Mouse (Mus musculus) layer of hippocampus, postnatal 14 days (tissue): ENCODE measurements around the gene Sec1. TPM values are rescaled to one million over a fixed set of nuclear protein-coding genes. Genes with fewer than 3 reads are reported as not detected.

Experiments
- DNase-seq, 2 experiments: peaks; one replicate each; pipeline ENCODE4 v3.0.0; 2021 to 2022; ENCODE audit warnings: low spot score in 2 of 2, mixed read lengths in 1 of 2
- total RNA-seq, 2 experiments: library from RNA; stranded (reverse); gene quantifications; 2 replicates each; pipeline ENCODE4 v1.2.3; 2021

The Sec1 gene
- total RNA-seq, 2 experiments from 2014 or later: 0.24 to 0.41 TPM

DNA sequence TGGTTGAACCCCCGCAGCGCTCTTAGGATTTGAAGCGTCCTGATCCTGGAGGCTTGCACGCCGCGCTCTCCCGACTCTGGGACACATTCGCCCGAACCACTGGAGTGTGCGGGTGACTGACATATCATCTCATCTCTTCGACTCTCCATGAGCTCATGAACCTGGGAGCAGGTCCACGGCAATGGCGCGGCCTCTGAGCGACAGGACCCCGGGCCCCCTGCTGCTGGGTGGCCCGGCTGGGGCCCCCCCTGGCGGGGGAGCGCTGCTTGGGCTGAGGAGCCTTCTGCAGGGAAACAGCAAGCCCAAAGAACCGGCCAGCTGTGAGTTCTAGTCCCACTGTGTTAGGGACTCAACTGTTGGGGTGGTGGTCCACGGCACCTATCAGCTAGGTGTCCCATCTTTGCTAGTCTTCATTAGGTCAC lies 11.3 kb upstream of the Sec1 start:
- DNase-seq: no peak

- peak; percentile 98 to 100 for DNase-seq
Observed at GRCm38 (mm10) chr7:45704730-45705442, 10.7 kb upstream of the Sec1 start, which contains the start of gene Dbp. TSS of gene Dbp (plus strand) at chr7:45705088.

- peak; percentile 85 to 90 for DNase-seq
Observed at GRCm38 (mm10) chr7:45704046-45704559, 9.9 kb upstream of the Sec1 start.

DNA sequence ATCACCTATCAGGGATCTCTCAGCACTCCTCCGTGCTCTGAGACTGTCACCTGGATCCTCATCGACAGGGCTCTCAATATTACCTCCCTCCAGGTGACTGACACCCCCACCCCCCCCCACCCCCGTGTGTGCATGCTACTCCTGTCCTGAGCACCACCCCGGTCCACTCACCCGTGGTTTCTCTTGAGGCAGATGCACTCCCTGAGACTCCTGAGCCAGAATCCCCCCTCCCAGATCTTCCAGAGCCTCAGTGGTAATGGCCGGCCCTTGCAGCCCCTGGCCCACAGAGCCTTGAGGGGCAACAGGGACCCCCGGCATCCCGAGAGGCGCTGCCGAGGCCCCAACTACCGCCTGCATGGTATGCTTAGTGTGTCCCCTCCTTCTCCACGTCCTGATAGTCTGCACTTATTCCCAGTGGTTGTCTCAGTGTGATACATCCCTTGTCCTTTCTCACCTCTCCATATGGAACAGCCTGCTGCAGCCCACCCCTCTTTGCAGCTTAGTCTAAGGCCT lies 9.4 kb upstream of the Sec1 start:
- DNase-seq: no peak

GRCm38 (mm10) chr7:45702809-45703520 lies 8.8 kb upstream of the Sec1 start:
- no peak for DNase-seq

DNA sequence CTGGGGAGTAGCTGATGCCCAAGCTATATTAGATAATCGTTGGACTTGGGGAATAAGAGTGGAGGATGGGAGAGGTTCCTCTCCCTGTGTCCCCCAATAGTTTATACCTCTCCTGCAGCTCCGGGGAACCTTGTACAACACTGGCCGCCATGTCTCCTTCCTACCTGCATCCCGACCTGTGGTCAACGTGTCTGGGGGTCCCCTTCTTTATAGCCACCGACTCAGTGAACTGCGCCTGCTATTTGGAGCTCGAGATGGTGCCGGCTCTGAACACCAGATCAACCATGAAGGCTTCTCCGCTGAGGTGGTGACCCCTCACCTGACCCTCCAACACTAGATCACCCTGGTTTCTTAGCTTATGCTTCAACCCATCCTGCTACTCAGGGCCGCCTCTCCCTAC lies 8.1 kb upstream of the Sec1 start:
- DNase-seq: no peak

GRCm38 (mm10) chr7:45701607-45702006 lies 7.4 kb upstream of the Sec1 start:
- no peak for DNase-seq

DNA sequence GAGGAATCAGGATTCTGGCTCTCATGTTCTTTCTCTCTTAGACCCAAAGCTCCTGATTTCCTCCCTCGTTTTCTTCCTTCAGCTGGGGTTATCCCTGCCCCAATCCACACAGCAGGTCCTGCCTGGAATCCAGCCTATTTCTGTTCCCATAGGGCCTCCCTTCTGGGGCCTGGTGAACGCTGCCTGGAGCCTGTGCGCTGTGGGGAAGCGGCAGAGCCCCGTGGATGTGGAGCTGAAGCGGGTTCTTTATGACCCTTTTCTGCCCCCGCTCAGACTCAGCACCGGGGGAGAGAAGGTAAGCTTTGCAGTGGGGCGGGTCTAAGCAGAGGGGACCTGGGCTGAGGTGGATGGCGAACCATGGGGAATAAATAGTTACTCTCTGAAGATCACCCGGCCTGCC lies 6.9 kb upstream of the Sec1 start:
- DNase-seq: peak in 1 of 2 experiments; percentile 66

DNA sequence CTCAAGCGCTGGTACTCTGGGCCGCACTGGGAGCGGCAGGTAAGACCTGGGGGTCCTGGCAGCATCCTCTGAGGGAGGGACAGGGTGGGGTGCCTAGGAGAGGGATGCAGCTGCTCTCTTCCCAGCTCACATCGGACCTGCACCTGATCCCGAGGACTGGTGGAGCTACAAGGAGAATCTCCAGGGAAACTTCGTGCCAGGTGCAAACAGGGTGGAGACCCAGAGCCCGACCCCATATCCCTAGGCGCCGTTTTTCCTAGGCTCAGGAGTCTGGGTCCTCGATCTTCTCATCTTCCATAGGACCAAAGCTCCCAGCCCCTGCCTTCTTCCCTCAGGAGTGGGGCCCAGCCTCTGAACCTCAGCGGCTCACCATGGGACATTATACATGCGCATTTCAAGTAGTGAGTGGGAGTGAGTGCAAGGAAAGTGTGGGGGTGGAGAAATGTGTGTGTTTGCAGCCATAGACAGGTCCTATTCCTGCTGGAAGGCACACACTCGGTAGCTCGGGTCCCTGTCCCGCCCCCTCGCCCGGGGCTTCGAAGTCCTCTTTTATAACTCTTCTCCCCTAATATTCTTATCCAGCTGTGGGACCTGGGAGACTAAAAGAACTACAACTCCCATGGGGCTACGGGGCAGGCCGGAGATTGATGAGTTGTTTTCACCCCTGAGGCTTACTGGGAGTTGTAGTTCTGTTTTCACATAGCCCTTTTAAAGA lies 6.3 kb upstream of the Sec1 start:
- DNase-seq: peak; percentile 78 to 91

DNA sequence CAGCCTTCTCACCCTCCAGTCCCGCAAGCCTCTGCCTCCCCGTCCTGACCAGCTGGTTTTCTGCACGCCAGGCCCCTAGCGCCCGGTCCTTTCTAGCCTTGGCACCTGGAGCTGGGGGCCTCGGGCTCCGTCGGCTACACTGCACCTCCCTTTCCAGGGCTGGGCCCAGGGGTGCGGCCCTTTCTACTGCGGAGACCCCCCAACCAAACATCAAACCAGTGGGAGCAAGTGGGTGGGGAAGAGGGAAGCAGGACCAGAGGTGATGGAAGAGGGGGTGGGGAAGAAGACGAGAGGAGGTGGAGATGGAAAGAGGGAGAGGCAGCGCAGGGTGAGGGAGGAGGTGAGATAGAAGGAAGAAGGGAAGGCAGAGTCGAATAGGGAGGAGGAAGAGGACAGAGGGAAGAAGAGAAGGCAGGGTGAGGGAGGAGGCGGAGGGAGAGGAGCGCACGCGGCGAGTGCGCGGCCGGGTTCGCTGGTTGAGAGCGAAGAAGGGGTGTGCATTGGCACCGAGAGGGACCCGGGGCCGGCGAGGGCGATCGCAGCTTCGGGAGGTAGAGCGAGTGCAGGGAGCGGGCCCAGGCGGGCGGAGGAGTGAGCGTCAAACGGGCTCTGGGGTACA lies 5.4 kb upstream of the Sec1 start, which contains the start of gene Car11:
TSS of gene Car11 (plus strand) at position 321 of the 619 bp plus-strand sequence.
- peak; percentile 37 to 39 for DNase-seq

DNA sequence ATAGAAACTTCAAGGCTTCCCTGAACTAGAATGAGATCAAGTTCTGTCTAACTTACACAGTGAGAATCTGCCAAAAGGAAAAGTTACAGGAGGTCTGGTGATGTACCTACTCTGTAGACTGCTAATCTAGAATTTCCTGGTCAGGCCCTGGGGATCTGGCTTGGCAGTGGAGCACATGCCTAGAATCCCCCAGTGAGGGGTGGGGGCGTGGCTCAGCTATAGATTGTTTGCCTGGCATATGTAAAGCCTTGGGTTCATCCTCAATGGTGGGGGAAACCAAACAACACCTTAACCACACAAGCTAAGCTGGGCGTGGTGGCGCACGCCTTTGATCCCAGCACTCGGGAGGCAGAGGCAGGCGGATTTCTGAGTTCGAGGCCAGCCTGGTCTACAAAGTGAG lies 3.7 kb upstream of the Sec1 start:
- no peak for DNase-seq

- no peak for DNase-seq
Observed at GRCm38 (mm10) chr7:45695098-45695497, 896 bp upstream of the Sec1 start.

- no peak for DNase-seq
Observed at GRCm38 (mm10) chr7:45692364-45692763, 1.8 kb downstream of the Sec1 start.

DNA sequence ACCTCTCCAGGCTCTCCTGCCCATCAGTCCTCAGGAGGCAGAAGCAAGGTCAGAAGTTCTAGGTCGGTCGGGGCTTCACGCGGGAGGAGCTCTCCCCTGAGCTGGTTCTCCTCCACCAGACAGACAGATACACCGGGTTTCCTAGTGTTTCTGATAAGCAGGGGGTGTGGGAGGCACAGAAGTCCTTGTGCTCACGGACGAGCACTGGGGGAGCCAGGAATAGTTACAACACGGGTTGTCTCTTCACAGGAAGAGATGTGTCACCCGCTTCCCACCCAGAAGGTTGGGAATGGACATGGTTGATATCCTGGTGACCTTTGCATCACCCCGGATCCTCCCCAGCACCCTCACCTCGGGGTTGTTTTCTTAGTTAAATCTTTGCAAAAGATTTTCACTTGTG lies 4.4 kb downstream of the Sec1 start:
- DNase-seq: no peak

DNA sequence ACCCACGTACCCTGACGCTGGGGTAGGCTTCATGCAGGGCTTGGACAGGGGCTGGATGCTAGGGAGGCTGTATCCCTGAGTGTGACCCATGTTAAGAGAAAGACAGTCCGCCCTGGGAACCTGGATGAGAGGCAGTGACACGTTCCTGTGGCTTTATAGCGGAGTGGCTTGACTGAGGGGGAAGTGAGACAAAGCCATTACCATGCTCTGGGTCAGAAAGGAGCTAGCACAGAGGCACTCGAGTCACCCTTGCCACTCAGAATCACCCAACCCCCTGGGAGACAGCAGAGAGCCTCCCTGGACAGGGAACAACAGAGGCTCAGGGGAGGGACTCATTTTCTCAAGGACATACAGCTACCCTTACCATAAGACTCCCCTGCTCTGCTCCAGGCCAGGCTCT lies 5.1 kb downstream of the Sec1 start:
- no peak for DNase-seq

DNA sequence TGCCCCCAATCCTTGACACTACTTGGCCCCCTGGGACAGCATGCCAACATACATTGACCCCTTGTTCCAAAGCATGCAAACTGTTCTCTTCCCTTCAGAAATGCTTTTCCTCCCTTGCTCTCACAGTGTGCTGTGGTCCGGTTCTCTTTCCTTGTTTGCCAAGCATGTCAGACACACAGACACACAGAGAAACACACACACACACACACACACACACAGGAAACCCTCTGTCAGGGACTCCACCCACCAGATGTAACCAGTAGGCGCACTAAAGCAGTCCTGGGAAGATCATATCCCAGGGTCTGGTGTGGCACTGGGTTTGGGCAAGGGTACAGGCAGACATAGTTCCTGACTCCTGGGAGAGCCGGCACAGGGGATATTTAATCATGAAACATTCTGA lies 7.4 kb downstream of the Sec1 start:
- no peak for DNase-seq

GRCm38 (mm10) chr7:45685811-45686210 lies 8.4 kb downstream of the Sec1 start:
- DNase-seq: no peak

DNA sequence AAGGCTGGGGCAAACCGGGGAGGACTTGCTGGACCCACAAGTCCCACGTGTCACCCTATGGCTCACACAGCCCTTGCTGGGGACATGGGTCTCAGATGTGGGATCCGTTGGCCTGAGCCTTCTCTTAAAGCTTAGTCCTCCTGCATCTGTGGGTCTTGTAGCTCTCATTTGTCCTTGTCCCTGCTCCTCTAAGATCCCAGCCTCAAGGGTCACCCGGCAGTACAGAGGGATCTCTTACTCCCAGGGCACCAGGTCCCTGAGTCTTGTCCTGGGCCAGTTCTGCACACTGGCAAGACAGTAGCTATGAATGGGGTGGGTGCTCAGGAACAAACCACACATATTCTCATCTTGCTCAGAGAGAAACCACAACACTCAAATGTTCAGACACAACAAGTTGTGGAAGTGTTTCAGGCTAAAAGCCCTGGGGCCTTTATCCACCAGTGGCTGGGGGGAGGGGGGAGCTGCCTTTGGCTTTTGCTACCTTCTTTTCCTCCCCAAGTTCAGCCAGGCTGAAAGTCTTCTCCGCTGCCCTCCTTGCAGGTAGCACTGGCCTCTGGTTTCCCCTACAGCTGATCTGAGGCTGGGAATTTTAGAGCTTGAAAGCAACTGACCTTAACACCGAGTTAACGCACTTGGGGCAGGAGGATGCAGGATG lies 10.7 kb downstream of the Sec1 start, which contains the start of gene Ntn5:
TSS of gene Ntn5 (plus strand) at position 627 of the 655 bp plus-strand sequence.
- no peak for DNase-seq

DNA sequence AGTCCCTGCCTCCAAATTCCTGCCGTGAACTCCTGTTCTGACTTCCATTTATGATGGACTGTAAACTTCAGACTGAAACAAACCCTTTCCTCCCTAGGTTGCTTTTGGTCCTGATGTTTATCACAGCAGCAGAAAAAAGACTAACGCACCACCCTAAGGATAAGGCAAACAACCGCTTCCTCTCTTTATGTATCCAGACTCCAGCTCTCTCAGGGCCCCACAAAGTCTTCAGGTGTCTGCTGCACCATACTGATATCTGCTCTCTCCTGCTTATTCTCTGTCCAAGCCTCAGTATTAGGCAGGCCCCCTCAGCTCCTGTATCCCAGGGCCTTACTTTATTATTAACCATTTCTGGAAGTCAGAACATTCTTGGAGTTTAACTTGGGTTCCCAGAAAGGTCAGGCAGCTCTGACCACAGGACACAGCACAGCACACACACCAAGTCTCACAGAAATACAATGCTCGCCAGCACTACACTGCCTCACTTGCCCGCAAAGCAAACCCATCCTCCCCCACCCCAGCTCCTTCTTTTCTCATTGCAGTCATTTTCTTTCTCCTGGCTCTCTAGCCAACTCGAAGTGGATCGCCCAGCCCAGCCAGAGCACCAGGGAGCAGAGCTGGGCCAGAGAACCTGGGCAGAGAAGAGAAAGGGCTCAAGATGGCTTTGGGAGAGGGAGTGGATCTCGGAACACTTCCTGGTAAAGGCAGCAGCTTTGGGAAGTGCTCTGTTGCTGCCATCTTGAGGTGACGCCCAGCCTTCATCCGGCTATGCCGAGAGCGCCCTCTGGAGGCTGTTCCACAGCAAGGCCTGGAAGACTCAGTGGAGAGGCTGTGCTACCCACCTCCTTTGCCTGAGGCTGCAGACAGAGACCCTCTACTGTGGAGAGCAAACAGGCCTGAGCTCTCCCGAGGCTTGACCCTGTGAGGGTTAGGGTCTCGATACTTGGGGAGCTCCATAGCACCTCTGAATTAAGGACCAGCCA lies 11.8 kb downstream of the Sec1 start:
- peak; percentile 89 to 92 for DNase-seq
